Mouse (Mus musculus) forebrain, embryonic 11.5 days (tissue): ENCODE measurements around the gene Duxf3. TPM values are rescaled to one million over a fixed set of nuclear protein-coding genes. Genes with fewer than 3 reads are reported as not detected.
"Not testable (repeated sequence)": the region's sequence is repeated elsewhere in the genome, so short reads cannot be mapped to it uniquely, and the experiment has no call there.

Experiments
- ATAC-seq: fragments of 200-750 bp; cut with Nextera tagmentation; replicated peaks from 2 replicates; pipeline ENCODE4 v1.8.0; 2017; ENCODE audit warnings: moderate TSS enrichment; ENCODE audit not compliant: low FRiP score
- DNase-seq: peaks from one replicate; pipeline ENCODE4 v3.0.0-alpha.2; 2017; ENCODE audit warnings: low spot score
- H3K27ac ChIP-seq: fragments of 300-500 bp; sonication (generic); 2 replicates; pipeline ENCODE4 v1.5.1; 2014; ENCODE audit warnings: low read depth, low read length
- H3K27me3 ChIP-seq: fragments of 300-500 bp; sonication (generic); 2 replicates; pipeline ENCODE4 v1.6.1; 2014; ENCODE audit warnings: mild to moderate bottlenecking, low read length, mixed read lengths; ENCODE audit not compliant: control insufficient read depth, insufficient read depth
- H3K36me3 ChIP-seq: fragments of 300-500 bp; sonication (generic); 2 replicates; pipeline ENCODE4 v1.6.1; 2014; ENCODE audit warnings: mild to moderate bottlenecking, low read length, moderate library complexity, mixed read lengths; ENCODE audit not compliant: control insufficient read depth, insufficient read depth
- H3K4me1 ChIP-seq: fragments of 300-500 bp; sonication (generic); replicated peaks from 2 replicates; pipeline ENCODE4 v1.6.1; 2014; ENCODE audit warnings: low read length, mixed read lengths; ENCODE audit not compliant: control insufficient read depth, insufficient read depth
- H3K4me2 ChIP-seq: fragments of 300-500 bp; sonication (generic); 2 replicates; pipeline ENCODE4 v1.6.1; 2014; ENCODE audit warnings: low read depth, mild to moderate bottlenecking, low read length, moderate library complexity, mixed read lengths; ENCODE audit not compliant: severe bottlenecking
- H3K4me3 ChIP-seq: fragments of 300-500 bp; sonication (generic); 2 replicates; pipeline ENCODE4 v1.5.1; 2014; ENCODE audit warnings: low read depth, low read length
- H3K9ac ChIP-seq: fragments of 300-500 bp; sonication (generic); 2 replicates; pipeline ENCODE4 v1.6.1; 2014; ENCODE audit warnings: low read length
- H3K9me3 ChIP-seq: fragments of 300-500 bp; sonication (generic); 2 replicates; pipeline ENCODE4 v1.6.1; 2016; ENCODE audit warnings: low read length, mixed read lengths; ENCODE audit not compliant: control insufficient read depth
- WGBS: fragments of 180-500 bp; shearing (Covaris S2); extraction: QIAGEN DNeasy Blood & Tissue Kit; methylation state at CpG from one replicate; pipeline ENCODE4 v1.1.7; 2014; 5-methylcytosine and 5-hydroxymethylcytosine counted together
- polyA plus RNA-seq: library from polyadenylated mRNA; unstranded; fragments of >200 nt; fragmentation: Nextera tagmentation; extraction: Ambion mirVana; gene quantifications from 2 replicates; pipeline ENCODE4 v1.2.1, GENCODE M21; 2014

Duxf3 gene
- polyA plus RNA-seq, 1 experiment from 2014 or later: not detected

DNA sequence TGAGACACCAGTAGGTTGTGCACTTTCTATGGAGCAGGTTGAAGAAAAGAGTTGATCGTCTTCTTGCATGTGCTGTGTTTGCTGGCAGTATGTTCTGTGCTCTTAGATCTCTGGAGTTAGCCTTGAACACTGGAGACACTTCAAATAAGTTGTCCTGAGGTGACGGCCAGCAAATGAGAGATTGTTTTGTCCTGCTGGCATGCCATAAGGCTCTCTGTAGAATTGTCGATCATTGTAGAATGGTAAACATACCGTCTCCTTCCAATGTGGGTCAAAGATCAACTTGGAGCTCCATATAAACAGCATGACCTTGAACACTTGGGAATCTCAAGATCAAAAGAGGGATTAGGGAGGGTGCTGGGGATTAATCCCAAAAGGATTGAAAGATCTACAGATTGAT is 6.1 kb downstream of the Duxf3 start:
- not testable (repeated sequence) for H3K27ac ChIP-seq, ATAC-seq, H3K36me3 ChIP-seq, H3K4me3 ChIP-seq, H3K27me3 ChIP-seq, DNase-seq, H3K4me2 ChIP-seq, H3K9ac ChIP-seq, H3K4me1 ChIP-seq, H3K9me3 ChIP-seq
- 80% methylated on average over 4 of the region's 4 CpGs for WGBS

DNA sequence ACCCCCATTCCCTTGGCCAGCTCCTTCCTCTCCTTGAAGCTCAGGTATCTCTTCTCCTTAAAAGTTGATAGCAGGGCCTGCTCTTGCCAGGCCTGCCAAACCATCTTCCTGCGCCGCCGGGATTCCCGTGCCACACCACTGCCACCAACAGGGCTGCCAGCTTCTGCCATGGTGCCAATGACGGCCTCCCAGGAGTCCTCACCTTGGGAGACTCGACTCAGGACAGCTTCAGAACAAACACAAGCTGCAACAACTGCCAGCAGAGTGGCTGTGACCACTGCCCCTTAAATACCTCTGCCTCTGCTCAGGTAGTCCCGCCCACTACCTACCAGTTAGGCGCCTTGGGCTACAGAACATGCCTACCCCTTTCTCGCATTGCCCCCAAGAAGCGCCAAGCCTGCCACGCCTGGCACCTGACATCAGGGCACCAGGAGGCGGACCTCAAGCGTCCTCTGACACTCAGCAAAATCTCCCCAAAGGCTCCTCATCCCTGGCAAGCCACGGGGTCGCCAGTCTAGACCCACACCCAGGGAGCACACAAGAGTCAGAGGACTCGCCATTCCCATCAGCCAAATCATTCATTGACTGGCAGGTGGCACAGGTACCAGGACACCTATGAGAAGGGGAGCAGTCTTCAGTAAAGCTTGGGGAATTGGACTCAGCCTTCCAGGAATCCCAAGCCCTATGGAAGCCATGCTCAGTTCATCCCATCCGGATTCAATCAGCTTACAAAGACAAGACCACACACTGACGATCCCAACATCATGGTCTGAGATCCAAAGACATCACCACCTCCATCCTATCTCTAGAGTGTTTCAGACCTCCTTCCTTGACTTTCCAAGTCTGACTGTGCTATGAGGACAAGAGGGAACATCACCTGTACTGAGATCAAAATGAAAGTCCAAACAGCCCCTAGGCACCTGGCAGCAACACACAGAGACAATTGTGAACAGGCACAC is 7.4 kb downstream of the Duxf3 start, which contains the start of gene AW822073:
TSS of gene AW822073 (minus strand) at position 104 of the 959 bp plus-strand sequence.
- H3K36me3 ChIP-seq, H3K9me3 ChIP-seq, H3K27ac ChIP-seq, H3K9ac ChIP-seq, ATAC-seq, H3K4me2 ChIP-seq, DNase-seq, H3K27me3 ChIP-seq, H3K4me1 ChIP-seq, H3K4me3 ChIP-seq: not testable (repeated sequence)
- WGBS: 86% methylated on average over 16 of the region's 18 CpGs

DNA sequence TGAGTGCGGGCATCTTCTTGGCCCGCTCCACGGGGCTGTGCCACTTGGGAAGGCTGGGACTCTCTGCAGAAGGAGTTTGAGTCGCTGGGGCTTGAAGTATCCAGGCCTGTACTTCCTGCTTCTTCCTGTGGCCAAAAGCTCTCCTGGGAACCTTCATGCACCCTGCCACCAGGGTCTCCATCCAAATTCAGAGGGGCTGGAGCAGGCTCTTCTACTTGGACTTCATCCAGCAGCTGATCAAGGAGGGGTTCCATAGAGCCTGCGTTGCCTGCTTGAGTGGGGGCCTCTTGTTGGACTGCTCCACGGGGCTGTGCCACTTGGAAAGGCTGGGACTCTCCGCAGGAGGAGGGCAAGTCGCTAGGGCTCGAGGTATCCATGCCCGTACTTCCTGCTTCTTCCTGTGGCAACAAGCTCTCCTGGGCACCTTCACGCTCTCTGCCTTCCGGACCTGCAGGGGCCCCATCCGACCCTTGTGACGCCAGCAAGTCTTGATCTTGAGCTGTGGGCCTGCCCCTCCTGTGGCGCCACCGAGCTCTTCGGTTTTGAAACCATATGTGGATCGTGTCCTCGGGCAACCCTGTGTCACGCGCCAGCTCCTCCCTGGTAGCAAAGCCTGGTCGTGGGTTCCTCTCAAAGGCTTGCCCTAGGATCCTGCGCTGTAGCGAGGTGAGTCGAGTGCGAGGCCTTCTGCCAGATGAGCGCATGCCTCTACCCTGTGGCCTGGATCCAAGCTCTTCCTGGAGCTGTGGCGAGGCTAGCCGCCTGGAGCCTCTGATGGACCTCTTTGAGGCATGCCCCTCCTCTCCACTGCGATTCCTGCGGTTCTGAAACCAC is 8.3 kb downstream of the Duxf3 start:
- not testable (repeated sequence) for H3K4me2 ChIP-seq

DNA sequence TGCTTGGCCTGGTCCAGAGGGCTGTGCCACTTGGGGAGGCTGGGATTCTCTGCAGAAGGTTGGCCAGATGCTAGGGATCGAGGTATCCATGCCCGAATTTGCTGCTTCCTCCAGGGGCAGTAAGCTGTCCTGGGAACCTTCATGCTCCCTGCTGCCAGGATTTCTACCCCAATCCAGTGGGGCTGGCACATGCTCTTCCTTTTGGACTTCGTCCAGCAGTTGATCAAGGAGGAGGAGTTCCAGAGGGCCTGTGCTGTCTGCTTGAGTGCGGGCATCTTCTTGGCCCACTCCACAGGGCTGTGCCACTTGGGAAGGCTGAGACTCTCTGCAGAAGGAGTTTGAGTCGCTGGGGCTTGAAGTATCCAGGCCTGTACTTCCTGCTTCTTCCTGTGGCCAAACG is 9.3 kb downstream of the Duxf3 start:
- WGBS: 87% methylated on average over 3 of the region's 6 CpGs
- not testable (repeated sequence) for ATAC-seq, H3K4me2 ChIP-seq, H3K4me3 ChIP-seq, H3K36me3 ChIP-seq, H3K9ac ChIP-seq, H3K4me1 ChIP-seq, DNase-seq, H3K9me3 ChIP-seq, H3K27me3 ChIP-seq, H3K27ac ChIP-seq

More for the DNA sequence above, 8.3 kb downstream of the Duxf3 start:
- H3K36me3 ChIP-seq, H3K9me3 ChIP-seq, H3K4me1 ChIP-seq, H3K9ac ChIP-seq, ATAC-seq, H3K4me3 ChIP-seq, H3K27ac ChIP-seq, H3K27me3 ChIP-seq: not testable (repeated sequence)
- DNase-seq: peak; percentile 83
- 84% methylated on average over 27 of the region's 31 CpGs for WGBS

DNA sequence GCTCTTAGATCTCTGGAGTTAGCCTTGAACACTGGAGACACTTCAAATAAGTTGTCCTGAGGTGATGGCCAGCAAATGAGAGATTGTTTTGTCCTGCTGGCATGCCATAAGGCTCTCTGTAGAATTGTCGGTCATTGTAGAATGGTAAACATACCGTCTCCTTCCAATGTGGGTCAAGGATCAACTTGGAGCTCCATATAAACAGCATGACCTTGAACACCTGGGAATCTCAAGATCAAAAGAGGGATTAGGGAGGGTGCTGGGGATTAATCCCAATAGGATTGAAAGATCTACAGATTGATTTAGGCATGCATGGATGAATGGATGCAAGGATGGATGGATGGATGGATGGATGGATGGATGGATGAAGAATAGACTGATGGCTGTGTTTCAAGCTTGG is 10.9 kb downstream of the Duxf3 start:
- H3K9me3 ChIP-seq, H3K27ac ChIP-seq, H3K4me2 ChIP-seq, ATAC-seq, H3K9ac ChIP-seq, H3K27me3 ChIP-seq, H3K4me1 ChIP-seq, H3K4me3 ChIP-seq, DNase-seq, H3K36me3 ChIP-seq: not testable (repeated sequence)
- WGBS: 93% methylated on average over 2 of the region's 2 CpGs

DNA sequence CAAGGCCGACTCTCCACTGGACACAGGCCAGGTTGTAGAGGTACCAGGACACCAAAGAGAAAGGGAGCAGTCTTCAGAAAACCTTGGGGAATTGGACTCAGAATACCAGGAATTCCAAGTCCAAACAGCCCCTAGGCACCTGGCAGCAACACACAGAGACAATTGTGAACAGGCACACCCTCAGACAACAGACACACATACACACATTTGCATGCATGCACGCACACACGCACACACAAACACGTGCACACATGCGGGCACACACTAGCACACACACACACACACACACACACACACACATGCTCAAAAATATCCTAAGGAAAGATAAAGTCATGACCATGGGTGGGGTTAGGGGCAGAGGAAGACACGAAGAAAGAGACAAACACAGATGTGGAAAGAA is 11.7 kb downstream of the Duxf3 start:
- Histone ChIP-seq H3K9ac (no peak overlapping the region), H3K4me1 (no peaks in the 10 kb centered on the region), H3K4me3 (no peak overlapping the region), H3K4me2 (no peak overlapping the region), H3K36me3 (no peaks in the 10 kb centered on the region), H3K9me3 (no peaks in the 10 kb centered on the region), H3K27me3 (no peaks in the 10 kb centered on the region), H3K27ac (no peak overlapping the region)
- 82% methylated on average over 6 of the region's 6 CpGs for WGBS
- DNase-seq: peak; percentile 68
- ATAC-seq: no peak

DNA sequence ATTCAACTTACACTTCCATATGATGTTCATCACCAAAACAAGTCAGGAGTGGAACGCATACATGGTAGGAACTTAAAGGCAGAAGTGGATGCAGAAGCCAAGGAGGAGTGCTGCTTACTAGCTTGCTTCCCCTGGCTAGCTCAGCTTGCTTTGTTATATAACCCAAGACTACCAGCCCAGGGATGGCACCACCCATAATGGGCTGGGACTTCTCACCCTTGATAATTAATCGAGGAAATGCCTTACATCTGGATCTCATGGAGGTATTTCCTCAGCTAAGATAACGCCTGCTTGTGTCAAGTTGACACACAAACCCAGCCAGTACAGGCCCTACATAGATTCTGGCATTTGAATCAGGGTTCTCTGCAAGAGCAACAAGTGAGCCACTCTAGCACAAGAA is 15.1 kb downstream of the Duxf3 start:
- Histone ChIP-seq H3K4me2 (no peak overlapping the region), H3K4me1 (no peaks in the 10 kb centered on the region), H3K4me3 (no peak overlapping the region), H3K27me3 (no peaks in the 10 kb centered on the region), H3K9me3 (no peaks in the 10 kb centered on the region), H3K36me3 (no peaks in the 10 kb centered on the region), H3K27ac (no peak overlapping the region), H3K9ac (no peak overlapping the region)
- 87% methylated on average over 3 of the region's 3 CpGs for WGBS
- DNase-seq (no peak), ATAC-seq (no peak)

DNA sequence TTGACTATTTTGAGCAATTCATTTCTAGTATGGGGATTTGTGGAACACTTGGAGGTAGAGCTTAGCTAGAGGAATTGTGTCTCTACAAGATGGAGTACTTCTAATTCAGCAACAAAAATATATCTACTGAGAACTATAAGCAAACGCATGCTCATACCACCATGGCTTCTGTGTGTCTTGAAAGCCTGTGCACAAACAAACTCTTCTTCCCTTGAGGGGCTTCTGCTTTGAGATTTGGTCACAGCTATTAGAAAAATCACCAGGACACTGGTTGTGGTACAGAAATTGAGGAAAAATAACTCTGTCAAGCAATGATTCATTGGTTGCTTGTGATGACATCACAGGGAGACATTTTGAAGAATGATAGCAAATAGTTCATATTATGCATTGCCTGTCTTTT is 17.1 kb downstream of the Duxf3 start:
- Histone ChIP-seq H3K9me3 (no peaks in the 10 kb centered on the region), H3K27me3 (no peaks in the 10 kb centered on the region), H3K4me2 (no peak overlapping the region), H3K36me3 (no peaks in the 10 kb centered on the region), H3K4me1 (no peaks in the 10 kb centered on the region), H3K27ac (no peak overlapping the region), H3K4me3 (no peak overlapping the region), H3K9ac (no peak overlapping the region)
- ATAC-seq (no peak), DNase-seq (no peak)
- 85% methylated on average over 1 of the region's 1 CpGs for WGBS
